Mouse (Mus musculus) erythroblast, adult 5-6 weeks (primary cell): ENCODE measurements around the gene Tepsin. TPM values are rescaled to one million over a fixed set of nuclear protein-coding genes. Genes with fewer than 3 reads are reported as not detected.

ENCODE experiments used
- ATAC-seq: replicated peaks from 2 replicates; pipeline ENCODE4 v1.8.0; 2016; ENCODE audit warnings: moderate number of reproducible peaks, mild to moderate bottlenecking, moderate TSS enrichment, inconsistent platforms; ENCODE audit not compliant: poor library complexity, low FRiP score, severe bottlenecking
- total RNA-seq, 2 experiments: library from RNA; stranded (forward) in 1 of 2; stranded (reverse) in 1 of 2; fragments of 150-400 nt in 1 of 2; fragments of 200-764, 138-1000 nt in 1 of 2; gene quantifications; 2 replicates each; pipeline versions ENCODE4 v1.2.3 to v1.2.4; 2015 to 2017; ENCODE audit warnings: low replicate concordance in 2 of 2

The Tepsin gene
- total RNA-seq, 2 experiments from 2014 or later, result 1.1 to 1.5 TPM

DNA sequence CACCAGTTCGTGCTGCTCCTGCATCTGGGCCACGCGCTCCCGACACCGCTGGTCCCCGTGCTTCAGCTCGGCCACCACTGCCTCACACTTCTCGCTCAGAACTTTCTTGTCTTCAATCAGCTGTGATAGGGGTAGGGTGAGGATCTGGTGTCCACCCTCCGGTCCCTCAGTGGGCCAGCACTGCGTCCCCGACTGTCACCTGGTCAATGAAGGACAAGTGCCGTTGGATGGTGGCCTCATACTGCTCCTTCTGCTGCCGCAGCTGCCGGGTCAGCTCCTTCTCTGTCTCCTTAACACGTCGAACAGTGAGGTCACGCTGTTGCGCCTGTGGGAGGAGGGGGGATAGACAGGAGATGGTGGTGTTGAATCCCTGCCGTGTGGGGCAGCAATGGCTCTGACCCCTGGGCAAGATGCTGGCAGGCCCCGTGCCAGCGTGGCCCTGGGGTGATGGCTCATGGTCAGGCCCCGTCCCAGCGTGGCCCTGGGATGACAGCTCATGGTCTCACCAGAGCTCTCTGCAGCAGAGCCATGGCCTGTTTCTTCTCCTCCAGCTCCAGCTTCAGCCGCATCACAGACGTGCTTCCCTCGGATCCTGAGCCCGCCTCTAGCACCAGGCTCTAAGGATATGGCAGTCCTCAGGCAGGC lies 28.1 kb downstream of the Tepsin start:
- no peak for ATAC-seq

DNA sequence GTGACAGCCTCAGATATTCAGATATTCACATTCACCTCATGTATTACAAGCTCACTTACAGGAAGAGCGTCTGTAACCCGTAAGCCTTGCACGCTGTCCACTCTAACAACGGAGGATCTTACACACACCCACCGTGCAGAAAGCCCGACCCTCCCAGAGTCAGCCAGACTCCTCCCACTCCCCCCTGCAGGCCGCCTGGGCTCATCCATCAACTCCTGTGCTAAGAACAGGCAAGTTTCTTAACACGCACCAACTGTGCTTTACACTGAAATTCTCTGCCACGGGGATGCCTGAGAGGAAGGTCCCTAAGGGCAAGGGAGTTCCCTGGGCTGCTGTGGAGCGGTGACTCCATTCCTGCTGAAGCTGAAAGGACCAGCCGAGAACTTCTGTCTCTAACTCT lies 29.3 kb downstream of the Tepsin start:
- ATAC-seq, result no peak

DNA sequence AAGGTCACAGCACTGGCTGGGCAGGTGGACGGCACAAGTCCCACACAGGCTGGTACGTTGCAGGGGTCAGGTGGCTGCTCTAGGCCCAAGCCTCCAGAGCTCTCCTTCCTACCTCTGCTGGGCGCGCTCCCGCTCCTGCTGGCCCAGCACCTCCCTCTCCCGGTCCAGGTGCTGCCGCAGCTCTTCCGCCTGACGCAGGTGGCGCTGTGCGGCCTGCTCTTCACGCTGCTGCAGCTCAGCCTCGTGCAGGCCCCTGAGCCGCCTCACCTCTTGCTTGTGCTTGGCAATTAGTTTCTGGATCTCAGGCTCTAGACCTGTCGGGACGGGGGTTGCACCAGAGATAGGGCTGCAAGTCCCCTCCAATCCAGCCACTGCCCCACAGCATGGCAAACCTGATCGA lies 30.7 kb downstream of the Tepsin start:
- ATAC-seq, result no peak

DNA sequence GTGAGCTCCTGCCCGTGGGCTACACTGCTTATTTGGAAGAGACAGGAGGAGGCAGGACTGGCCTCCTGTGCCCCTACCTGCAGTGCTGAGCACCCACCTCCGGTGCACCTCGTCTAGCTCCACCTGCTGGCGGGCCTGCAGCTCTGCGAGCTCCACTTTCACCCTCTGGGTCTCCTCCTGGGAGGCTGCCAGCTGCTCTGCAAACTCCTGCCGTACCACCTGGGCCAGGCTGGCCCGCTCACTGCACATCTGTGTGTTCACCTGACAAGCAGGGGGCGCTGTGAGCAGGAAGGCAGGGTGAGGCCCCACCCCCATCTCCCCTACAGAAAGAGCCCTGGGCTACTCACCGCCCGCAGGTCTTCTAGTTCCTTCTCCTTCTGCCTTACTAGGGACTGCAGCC lies 33.2 kb downstream of the Tepsin start:
- ATAC-seq, result peak; percentile 42

DNA sequence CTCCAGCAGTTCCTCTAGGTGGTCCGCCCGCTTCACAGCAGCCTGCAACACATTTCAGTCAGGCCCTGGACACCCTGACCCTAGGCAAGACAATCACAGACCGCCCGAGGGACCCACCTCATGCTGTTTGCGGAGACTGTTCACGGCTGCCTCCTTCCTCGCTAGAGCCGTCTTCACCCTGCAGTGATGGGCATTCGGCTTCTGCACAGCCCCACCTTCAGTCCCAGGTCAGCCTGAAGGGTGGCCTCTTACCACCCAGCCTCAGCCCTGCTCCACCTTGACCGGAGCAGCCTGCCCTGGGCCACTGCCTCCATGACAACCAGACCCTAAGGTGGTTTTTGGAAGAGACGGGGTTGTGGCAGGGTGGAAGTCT lies 33.9 kb downstream of the Tepsin start:
- ATAC-seq, result no peak

DNA sequence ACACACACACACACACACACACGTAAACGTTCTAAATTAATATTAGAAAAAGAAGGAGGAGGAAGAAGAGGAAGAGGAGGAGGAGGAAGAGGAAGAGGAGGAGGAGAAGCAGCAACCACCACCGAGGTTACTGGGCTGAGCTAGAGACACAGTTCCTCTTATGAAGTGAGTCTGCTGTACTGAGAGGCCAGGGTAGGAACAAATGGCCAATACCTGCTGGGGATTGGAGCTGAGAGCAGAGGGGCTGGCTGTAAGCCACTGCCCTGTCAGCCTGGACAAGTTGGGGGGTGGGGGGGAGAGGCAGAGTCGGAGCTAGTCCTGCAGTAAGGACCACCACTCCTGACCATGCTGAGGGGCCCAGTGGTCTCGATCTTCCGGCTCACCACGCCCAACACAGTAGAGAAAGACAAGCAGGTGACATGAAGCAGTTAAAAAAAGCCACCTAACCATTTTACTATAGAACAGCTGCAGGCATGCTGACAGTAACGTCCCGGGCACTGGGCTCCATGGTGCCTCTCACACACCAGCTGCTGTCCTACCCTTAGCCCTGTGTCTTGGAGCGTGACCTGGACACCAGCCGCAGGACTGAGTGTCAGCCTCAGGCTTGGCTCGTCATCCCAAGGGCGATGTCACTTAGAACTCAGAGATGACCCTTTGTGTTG lies 34.4 kb downstream of the Tepsin start:
- ATAC-seq, result no peak

DNA sequence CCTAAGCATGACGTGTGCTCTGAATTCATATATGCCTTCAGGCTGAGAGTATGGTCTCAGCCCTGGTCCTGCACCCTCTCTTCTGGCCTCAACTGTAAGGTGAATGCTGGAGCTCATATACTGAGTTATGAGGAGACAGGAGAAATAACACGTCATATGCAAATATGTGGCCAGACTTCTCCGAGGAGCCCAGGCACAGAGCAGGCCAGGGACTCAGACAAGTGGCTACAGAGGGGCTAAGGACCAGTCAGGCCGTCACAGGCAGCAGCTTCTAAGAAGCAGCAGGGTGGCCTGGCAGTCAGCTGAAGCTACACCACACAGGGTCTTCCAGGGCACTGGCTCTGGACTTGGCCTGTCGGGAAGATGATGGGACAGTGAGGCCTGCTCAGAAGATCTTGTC lies 35.2 kb downstream of the Tepsin start:
- ATAC-seq, result no peak

DNA sequence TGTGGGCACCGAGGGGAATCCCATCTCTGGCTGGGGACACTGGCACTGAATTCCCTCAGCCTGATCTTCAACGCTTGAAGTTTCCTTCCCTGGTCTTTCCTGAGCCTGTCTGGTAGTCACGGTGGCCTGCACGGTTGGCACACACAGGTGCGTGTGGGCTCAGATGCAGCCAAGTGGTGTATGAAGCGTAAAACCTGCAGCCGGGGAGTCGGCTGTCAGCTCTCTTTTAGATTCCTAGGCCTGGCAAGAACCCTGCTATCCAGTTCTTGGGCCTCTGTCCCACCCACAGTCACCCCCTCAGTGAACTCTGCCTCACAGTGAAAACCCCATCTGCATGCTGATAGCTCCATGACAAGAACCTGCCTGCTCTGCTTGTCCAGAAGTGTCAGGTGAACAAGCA lies 37.9 kb downstream of the Tepsin start:
- ATAC-seq, result no peak

DNA sequence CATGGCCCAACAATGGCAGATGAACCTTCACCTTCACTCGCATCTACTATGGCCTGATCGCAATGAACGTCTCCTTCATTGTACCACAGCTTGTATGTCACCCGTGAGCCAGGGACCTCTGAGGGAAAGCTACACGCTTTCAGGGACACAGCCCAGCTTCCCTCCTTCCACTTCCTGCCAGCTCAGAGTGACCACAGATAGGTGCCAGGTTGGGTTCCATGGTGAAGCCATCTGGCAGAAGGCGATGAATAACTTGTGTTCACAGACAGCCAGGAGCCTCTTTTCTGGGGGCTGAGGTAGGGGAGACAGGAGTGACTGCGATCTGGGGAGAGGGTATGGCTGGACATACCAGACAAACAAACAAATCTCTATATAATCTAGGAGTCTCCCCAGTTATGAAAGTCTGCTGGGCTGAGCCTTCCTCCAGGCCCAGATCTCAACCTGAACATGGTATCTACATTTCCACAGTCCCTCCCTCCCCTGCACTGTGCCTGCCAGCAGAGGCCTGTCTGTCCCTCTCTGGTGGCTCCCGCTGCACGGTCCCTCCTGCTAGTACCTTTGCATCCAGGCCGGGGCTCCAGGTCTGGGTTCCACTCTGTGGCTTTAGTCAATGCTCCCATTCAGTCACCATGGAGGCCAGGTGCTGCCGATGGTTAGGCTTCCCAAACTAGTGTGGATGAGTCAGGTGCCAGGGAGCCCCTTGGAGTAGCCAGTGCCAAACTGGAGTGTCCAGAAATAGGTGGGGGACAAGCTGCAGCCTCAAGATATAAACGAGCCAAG lies 42.4 kb downstream of the Tepsin start:
- no peak for ATAC-seq

DNA sequence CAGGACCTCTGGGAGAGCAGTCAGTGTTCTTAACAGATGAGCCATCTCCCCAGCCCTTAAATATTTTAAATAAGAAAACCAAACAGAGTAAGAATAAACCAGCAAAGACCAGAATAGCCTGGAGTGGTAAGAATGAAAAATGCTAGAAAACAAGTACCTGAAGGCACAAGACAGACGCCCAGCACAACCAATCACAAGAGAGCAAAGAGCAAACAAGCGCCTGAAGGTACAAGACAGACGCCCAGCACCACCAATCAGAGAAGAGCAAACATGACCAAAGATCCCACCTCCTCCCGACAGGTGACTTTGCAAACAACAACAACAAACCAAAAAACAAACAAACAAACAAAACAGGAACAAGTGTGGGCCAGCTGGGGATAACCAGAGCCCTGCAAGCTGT lies 44.7 kb downstream of the Tepsin start:
- no peak for ATAC-seq

DNA sequence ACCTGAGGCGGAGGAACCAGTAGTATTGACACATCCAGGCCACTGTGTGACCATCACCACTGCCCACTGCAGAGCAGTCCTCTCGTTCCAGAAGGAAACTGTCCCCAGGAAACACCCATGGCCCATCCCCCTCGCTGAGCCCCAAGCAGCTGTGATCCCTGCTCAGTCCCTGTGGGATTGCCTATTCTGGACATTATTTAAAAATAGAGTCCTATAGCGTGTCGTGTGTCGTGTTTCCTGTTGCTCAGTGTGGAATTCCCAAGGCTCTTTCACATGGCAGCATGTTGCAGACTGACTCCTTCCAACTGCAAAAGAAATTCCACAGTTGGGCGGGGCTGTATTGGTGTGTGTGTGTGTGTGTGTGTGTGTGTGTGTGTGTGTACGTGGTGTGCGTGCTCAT lies 46.3 kb downstream of the Tepsin start:
- ATAC-seq, result no peak

DNA sequence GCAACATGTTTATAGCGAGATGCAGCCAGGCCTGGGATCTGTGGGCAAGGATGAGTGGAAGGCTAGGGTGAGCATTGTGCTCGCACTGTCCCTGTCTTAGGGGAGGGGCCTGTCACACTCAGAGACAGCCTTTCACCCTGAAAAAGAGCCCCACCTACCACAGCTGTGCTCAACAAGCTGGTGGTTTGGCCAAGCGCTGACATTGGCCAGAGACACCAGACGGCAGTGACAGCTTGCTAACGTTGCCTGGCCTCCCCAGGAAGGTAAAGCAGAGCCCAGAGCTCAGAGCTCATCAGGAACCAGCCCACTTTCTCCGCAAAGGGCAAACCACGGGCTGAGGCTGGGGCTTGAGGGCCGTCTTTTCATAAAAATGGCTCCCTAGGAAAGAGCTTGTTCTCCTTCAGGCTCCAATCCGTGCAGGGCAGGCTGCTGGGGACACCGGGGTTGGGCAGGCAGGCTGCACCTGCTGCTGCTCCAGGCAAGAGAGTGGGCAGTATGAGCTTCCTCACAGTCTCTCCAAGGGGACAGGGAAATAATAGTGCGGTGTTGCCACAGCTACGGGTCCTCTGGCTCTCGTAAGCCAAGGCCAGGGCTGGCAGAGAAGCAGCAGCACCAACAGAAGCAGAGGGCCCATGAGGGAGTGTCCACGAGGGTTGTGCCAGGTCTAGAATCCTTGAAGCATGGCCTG lies 47.3 kb downstream of the Tepsin start:
- no peak for ATAC-seq

DNA sequence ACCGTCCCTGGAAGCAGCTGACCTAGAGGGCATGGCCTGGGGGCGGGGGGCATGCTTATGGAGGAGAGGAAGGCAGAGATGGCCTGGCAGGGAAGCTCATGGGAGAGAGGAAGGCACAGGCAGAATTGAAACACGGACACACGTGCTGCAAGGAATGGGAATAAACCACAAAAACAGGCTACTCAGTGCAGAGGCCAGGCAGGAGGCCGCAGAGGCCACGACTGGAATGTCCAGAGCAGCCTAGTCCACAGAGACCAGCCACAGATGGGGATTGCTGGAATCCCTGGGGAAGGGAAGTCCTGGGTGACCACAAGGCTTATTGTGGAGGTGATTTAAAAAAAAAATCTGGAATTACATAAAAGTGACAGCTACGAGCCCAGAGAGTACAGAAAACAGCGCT lies 49.5 kb downstream of the Tepsin start:
- ATAC-seq, result no peak

DNA sequence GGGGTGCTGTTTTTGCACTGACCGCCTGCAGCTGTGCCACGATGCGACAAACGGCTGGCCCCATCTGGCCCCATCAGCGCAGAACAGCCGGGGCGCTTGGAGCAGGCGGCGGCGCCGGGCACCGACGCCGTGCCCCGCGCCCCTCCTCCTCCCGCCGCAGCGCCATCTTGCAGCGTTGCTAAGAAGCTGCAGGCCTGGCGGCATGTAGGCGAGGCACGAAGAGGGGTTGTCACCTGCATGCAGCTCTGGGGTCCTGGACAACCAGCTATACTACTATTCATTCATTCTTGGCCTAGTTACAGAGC lies 50.3 kb downstream of the Tepsin start:
- no peak for ATAC-seq

DNA sequence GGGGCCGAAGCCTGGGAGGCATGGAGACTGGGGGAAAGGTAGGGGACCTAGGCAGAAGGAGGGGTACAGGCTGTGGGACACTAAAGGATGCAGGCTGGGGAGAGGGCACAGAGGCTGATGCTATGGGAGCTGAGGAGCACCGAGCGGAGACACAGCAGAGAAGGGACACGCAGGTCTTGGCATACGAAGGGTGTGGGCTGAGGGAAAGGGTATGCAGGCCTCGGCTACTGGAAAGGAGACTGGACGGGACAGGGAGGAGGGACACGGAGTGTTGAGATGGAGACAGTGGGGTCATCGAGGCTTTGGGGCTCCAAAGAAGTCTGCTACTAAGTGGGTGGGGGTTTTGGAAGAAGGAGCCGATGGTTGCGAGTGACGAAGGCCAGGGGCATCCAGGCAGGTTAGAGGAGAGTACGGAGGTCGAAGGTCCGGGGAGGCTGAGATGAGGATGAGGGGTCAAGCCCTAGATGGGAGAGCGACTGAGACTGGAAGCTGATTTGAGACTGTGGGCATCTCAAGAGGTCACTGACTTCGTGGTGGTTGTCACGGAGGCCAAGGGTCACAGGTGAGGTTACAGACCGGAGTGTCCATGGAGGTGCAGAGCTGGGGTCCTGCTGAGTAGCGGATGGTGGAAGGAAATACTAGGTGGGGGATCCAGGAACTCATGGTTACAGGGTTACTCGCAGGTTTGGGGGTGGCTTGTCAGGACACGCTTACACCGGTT lies 50.8 kb downstream of the Tepsin start:
- ATAC-seq, result no peak

DNA sequence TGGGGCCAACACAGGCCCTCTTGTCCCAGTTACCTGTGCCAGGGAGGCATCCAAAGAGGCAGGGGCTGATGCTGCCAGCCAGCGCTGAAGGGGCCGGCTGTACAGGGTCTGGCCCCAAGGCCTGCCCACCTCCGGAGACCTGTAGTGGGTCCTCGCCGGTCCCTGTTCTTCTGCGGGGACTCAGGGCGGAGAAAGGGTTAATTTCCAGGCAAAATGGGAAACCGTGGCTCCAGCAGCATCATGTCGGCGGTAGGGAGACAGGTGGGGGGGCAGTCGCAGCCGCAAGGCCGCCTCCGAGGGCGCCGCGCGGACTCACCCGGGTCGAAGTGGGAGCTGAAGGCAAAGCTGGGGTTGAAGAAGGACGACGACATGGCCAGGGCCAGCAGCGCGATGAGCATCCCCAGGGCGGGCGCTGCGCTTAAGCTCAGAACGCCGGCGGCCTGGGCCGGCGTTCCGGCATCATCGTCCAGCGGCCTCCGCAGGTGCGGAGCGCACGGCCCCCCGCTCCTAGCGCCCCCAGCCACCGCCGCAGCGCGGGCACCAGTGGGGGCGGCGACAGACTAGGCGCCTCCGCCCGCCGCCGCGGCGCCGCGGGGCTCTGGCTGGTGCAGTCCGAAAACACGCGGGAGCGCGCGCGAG lies 51.9 kb downstream of the Tepsin start, which contains the start of gene Aatk:
TSS of gene Aatk (minus strand) at position 615 of the 639 bp plus-strand sequence.
- ATAC-seq, result no peak

DNA sequence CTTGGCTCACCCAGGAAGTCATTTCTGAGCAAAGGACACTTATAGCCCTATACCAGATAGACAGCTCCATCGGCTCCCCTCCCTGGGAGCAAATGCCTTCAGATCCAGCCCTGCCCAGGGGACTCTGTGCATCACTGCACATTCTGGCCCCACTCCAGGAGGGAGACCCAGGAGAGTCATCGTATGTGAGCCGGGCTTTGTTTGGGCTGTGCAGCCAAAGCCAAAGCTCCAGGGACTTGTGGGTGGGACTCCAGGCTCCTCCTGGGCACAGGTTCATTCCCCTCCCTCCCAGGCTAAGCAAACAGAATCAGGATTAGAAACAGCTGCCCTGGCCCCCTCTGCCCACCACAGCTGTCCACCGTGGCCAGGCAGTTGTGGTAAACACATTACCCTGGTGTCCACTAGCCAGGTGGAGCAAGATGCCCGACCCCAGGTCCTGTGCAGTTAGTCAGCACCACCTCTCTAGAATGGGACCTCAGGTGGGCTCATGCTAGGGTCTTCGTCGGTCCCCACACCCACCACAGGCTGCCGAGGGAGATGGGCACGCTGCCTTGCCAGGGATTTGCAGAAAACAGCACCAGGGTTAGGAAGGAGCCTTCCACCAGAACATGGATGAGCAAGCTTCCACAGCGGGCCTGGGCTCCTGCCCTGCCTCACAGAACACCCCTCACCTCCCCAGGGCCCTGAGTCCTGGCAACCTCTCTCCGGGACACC lies 52.5 kb downstream of the Tepsin start:
- ATAC-seq, result no peak

DNA sequence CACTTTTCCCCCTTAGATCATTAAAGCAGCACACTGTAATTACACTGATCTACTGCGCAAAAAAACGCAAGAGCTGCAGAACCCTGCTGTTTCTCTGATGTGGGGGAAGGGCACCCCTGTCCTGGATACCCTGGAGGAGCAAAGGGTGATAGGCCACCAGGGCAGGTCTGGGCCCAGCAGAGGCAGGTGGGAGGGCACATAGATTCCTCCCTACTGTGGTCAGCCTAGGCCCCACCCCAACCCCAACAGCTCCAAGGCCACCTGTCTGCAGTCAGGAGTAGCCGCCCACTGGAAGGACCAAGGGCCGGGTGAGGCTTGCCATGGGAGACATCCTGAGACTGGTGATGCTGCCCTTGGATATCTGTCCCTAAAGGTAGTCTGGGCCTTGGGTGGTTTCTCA lies 53.2 kb downstream of the Tepsin start:
- no peak for ATAC-seq
